Mouse (Mus musculus): ENCODE results near the gene Map1s. TPM values are rescaled to one million over a fixed set of nuclear protein-coding genes. Genes with fewer than 3 reads are reported as not detected.

The Map1s gene
- polyA plus RNA-seq, 1 experiment: 18.3 TPM

GRCm38 (mm10) chr8:70913523-70913922 is 7.8 kb downstream of the Map1s start:
- no peak overlapping the region for H3K27ac ChIP-seq (ENCODE audit: control insufficient read depth, insufficient read depth, low read depth, low read length)
- H3K36me3 ChIP-seq (ENCODE audit: control insufficient read depth, insufficient read depth, low read length): no peaks in the 10 kb centered on the region; the same call in 1 of the 2 replicates
- no peak for TF ChIP-seq CTCF (IDR thresholded peaks at IDR 0.05; ENCODE audit: control insufficient read depth, insufficient read depth, insufficient replicate concordance, low read depth, low read length)
- TF ChIP-seq POLR2A (IDR thresholded peaks at IDR 0.05; ENCODE audit: control insufficient read depth, low read depth, low read length): no peak
- H3K27me3 ChIP-seq (ENCODE audit: control insufficient read depth, insufficient read depth, low read length): no peaks in the 10 kb centered on the region
- H3K4me1 ChIP-seq (ENCODE audit: control insufficient read depth, insufficient read depth, low read length): no peaks in the 10 kb centered on the region
- no peak overlapping the region for H3K4me3 ChIP-seq (ENCODE audit: control insufficient read depth, low read depth, low read length)

GRCm38 (mm10) chr8:70914704-70915103 is 9.0 kb downstream of the Map1s start:
- H3K4me3 ChIP-seq (ENCODE audit: control insufficient read depth, low read depth, low read length): no peak overlapping the region
- H3K36me3 ChIP-seq (ENCODE audit: control insufficient read depth, insufficient read depth, low read length): no peaks in the 10 kb centered on the region; the same call in 1 of the 2 replicates
- no peaks in the 10 kb centered on the region for H3K27me3 ChIP-seq (ENCODE audit: control insufficient read depth, insufficient read depth, low read length)
- H3K4me1 ChIP-seq (ENCODE audit: control insufficient read depth, insufficient read depth, low read length): no peaks in the 10 kb centered on the region
- H3K27ac ChIP-seq (ENCODE audit: control insufficient read depth, insufficient read depth, low read depth, low read length): no peak overlapping the region
- TF ChIP-seq CTCF (IDR thresholded peaks at IDR 0.05; ENCODE audit: control insufficient read depth, insufficient read depth, insufficient replicate concordance, low read depth, low read length): no peak

GRCm38 (mm10) chr8:70920049-70920922 is 14.6 kb downstream of the Map1s start:
- no peaks in the 10 kb centered on the region for H3K27me3 ChIP-seq (ENCODE audit: control insufficient read depth, insufficient read depth, low read length)
- no peak overlapping the region for H3K27ac ChIP-seq (ENCODE audit: control insufficient read depth, insufficient read depth, low read depth, low read length)
- no peak overlapping the region for H3K4me3 ChIP-seq (ENCODE audit: control insufficient read depth, low read depth, low read length)
- no peaks in the 10 kb centered on the region; the same call in 1 of the 2 replicates for H3K4me1 ChIP-seq (ENCODE audit: control insufficient read depth, insufficient read depth, low read length)
- H3K36me3 ChIP-seq (ENCODE audit: control insufficient read depth, insufficient read depth, low read length): no peaks in the 10 kb centered on the region
- TF ChIP-seq POLR2A (IDR thresholded peaks at IDR 0.05; ENCODE audit: control insufficient read depth, low read depth, low read length) (no peak), CTCF (IDR thresholded peaks at IDR 0.05; ENCODE audit: control insufficient read depth, insufficient read depth, insufficient replicate concordance, low read depth, low read length) (no peak)

- TF ChIP-seq POLR2A (IDR thresholded peaks at IDR 0.05; ENCODE audit: control insufficient read depth, low read depth, low read length) (no peak), CTCF (IDR thresholded peaks at IDR 0.05; ENCODE audit: control insufficient read depth, insufficient read depth, insufficient replicate concordance, low read depth, low read length) (no peak)
- Histone ChIP-seq H3K27me3 (ENCODE audit: control insufficient read depth, insufficient read depth, low read length) (no peaks in the 10 kb centered on the region), H3K27ac (ENCODE audit: control insufficient read depth, insufficient read depth, low read depth, low read length) (no peak overlapping the region), H3K36me3 (ENCODE audit: control insufficient read depth, insufficient read depth, low read length) (no peaks in the 10 kb centered on the region), H3K4me1 (ENCODE audit: control insufficient read depth, insufficient read depth, low read length) (no peaks in the 10 kb centered on the region; the same call in 1 of the 2 replicates), H3K4me3 (ENCODE audit: control insufficient read depth, low read depth, low read length) (no peak overlapping the region)
These were observed 18.4 kb downstream of the Map1s start for GRCm38 (mm10) chr8:70924151-70924550.

GRCm38 (mm10) chr8:70925754-70926153 is 20.0 kb downstream of the Map1s start:
- Histone ChIP-seq H3K4me3 (ENCODE audit: control insufficient read depth, low read depth, low read length) (no peak overlapping the region), H3K4me1 (ENCODE audit: control insufficient read depth, insufficient read depth, low read length) (no peaks in the 10 kb centered on the region; the same call in 1 of the 2 replicates), H3K27me3 (ENCODE audit: control insufficient read depth, insufficient read depth, low read length) (no peaks in the 10 kb centered on the region), H3K36me3 (ENCODE audit: control insufficient read depth, insufficient read depth, low read length) (no peaks in the 10 kb centered on the region), H3K27ac (ENCODE audit: control insufficient read depth, insufficient read depth, low read depth, low read length) (no peak overlapping the region)
- no peak for TF ChIP-seq CTCF (IDR thresholded peaks at IDR 0.05; ENCODE audit: control insufficient read depth, insufficient read depth, insufficient replicate concordance, low read depth, low read length)
- no peak for TF ChIP-seq POLR2A (IDR thresholded peaks at IDR 0.05; ENCODE audit: control insufficient read depth, low read depth, low read length)

GRCm38 (mm10) chr8:70926396-70926795 is 20.7 kb downstream of the Map1s start:
- no peaks in the 10 kb centered on the region for H3K27me3 ChIP-seq (ENCODE audit: control insufficient read depth, insufficient read depth, low read length)
- H3K4me3 ChIP-seq (ENCODE audit: control insufficient read depth, low read depth, low read length): no peak overlapping the region
- no peak for TF ChIP-seq POLR2A (IDR thresholded peaks at IDR 0.05; ENCODE audit: control insufficient read depth, low read depth, low read length)
- no peak for TF ChIP-seq CTCF (IDR thresholded peaks at IDR 0.05; ENCODE audit: control insufficient read depth, insufficient read depth, insufficient replicate concordance, low read depth, low read length)
- no peaks in the 10 kb centered on the region; the same call in 1 of the 2 replicates for H3K4me1 ChIP-seq (ENCODE audit: control insufficient read depth, insufficient read depth, low read length)
- H3K27ac ChIP-seq (ENCODE audit: control insufficient read depth, insufficient read depth, low read depth, low read length): no peak overlapping the region
- no peaks in the 10 kb centered on the region for H3K36me3 ChIP-seq (ENCODE audit: control insufficient read depth, insufficient read depth, low read length)

GRCm38 (mm10) chr8:70928096-70928495 is 22.4 kb downstream of the Map1s start:
- H3K27me3 ChIP-seq (ENCODE audit: control insufficient read depth, insufficient read depth, low read length): no peaks in the 10 kb centered on the region
- H3K4me3 ChIP-seq (ENCODE audit: control insufficient read depth, low read depth, low read length): no peak overlapping the region
- TF ChIP-seq CTCF (IDR thresholded peaks at IDR 0.05; ENCODE audit: control insufficient read depth, insufficient read depth, insufficient replicate concordance, low read depth, low read length) (no peak), POLR2A (IDR thresholded peaks at IDR 0.05; ENCODE audit: control insufficient read depth, low read depth, low read length) (no peak)
- no peaks in the 10 kb centered on the region for H3K36me3 ChIP-seq (ENCODE audit: control insufficient read depth, insufficient read depth, low read length)
- H3K4me1 ChIP-seq (ENCODE audit: control insufficient read depth, insufficient read depth, low read length): no peaks in the 10 kb centered on the region
- H3K27ac ChIP-seq (ENCODE audit: control insufficient read depth, insufficient read depth, low read depth, low read length): no peak overlapping the region
